Mouse (Mus musculus) frontal cortex, postnatal 36 days (tissue): Measurements from ENCODE around the gene Tmem14c.
A peak's percentile ranks its signal among the peaks of the same experiment; 100 is the strongest.
"Not testable (repeated sequence)": the region's sequence is repeated elsewhere in the genome, so short reads cannot be mapped to it uniquely, and the experiment has no call there.

Source experiments
- DNase-seq, 2 experiments: peaks; one replicate each; pipeline ENCODE4 v3.0.0; 2022; ENCODE audit warnings: low spot score in 2 of 2

Tmem14c gene

DNA sequence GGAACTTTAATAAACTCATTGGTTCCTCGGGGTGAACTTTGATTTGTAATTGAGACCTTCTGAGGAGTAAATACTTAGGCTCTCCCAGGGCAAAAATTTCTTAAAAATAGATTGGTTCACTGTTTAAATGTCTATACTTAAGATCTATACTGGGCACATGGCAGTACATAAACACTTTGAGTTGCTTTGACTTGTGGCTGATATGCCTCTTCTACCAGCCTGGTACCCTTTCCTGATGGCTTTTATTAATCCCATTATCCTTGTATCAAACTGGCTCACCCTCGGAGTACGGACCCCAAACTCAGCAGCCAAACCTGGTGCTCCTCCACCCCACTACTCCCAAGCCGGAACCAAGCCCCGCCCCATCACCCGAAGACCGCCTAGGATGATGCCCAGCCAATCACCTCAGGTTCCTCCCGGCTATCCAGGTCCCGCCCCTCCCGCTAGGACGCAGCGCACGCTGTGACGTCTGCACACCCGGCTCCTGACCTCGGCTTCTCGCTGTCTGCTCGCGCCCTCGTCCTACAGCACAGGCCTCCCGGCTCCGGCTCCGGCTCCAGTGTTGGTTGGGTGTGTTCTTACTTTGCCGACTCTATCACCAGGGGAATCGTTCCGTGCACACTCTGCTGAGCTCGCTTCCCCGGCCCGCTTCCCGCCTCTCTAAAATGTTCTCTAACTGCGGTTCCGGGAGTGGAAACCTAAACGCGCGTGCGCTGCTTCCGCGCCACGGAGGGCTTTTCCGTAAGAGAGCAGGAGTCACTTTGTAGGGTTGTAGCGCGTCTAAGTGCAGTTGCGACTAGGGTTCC lies at the start of gene Tmem14c:
TSS of gene Tmem14c (plus strand) at position 464 of the 806 bp plus-strand sequence.
- peak; percentile 93 to 94 for DNase-seq

- DNase-seq = no peak
Observed at GRCm38 (mm10) chr13:40967609-40968008, 48.5 kb upstream of the Tmem14c start.

DNA sequence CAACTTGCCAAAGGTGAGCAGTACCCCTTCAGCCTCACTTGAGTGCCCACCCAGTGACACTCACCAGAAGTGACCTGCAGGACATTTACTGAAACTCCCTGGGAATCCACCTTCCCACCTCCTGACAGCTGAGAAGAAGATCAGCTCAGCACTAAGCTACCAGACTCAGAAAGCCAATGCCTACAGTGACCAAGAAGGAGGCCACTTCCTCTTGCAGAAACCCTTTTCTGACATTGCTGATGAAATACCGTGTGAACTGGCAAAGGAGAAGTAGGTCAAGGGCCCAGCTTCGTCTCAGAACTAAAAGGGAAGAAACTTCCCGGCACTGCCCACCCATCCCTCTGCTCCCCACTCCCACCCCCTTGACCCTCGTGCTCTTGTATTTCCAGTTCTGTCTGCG lies 47.5 kb upstream of the Tmem14c start:
- DNase-seq = no peak

DNA sequence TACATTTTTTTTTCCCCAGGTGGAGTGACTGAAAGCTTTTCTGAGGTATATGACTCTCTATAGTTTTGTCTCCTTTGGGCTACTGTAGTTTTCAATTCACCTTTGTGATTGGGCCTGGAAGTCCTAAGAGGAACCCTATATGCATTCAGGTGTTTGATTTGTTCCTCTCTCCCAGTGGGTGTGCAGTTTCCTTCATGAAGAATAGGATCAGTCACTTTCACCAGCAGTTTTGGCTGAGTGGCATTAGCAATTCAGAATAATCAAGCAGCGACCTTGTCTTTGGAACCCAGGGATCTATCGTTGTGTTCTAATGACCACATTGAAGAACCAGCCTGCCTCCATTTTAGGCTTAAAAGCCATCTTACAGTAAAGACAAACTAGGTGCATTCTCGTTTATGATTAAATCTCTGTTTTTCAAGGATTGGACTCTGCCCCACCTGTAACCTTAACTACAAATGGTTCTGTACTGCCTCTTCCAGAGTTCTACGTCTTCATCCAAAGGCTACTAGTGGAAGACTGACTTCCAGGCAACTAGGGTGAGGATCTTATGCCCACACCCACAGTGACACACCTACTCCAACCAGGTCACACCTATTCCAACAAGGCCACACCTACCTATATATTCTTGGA lies 46.2 kb upstream of the Tmem14c start:
- no peak for DNase-seq

DNA sequence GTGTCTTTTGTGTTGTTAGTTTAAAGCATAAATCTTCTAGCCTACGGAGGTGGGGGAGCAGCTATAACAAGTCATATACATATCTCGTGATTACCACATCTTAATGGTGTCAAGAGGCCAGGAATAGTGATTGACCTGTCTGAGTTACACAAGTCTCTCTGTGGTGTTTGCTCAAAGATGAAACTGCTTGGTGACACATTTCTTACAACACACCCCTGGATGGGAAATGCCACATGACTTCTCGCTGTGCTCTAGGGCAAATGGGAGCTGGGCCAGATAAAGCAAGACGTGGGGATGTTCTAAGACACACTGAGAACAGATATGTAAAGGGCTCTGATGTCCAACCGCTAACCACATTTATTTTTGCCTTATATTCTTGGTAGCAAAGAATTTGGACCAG lies 44.8 kb upstream of the Tmem14c start:
- no peak for DNase-seq

GRCm38 (mm10) chr13:40971831-40972230 lies 44.3 kb upstream of the Tmem14c start:
- DNase-seq = no peak

DNA sequence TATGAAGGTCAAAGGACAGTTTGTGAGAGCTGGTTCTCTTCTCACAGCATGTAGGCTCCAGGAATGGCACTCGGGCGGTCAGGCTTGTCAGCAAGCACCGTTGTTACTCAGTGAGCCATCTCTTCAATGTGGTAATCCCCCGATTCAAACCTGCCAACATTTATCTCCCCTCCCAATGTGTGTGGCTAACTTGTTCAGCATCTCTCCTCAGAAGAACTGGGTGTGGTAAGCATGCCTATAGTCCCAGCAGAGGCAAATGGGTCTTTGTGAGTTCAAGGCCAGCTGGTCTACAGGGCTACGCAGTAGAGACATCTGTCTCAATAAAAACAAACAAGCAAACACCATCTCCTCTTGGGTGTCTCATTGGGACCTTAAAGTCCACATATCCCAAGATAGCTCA lies 43.1 kb upstream of the Tmem14c start:
- no peak for DNase-seq

GRCm38 (mm10) chr13:40977609-40978008 lies 38.5 kb upstream of the Tmem14c start:
- peak; percentile 18 to 31 for DNase-seq

- DNase-seq = no peak
Observed at GRCm38 (mm10) chr13:40978652-40979051, 37.4 kb upstream of the Tmem14c start.

DNA sequence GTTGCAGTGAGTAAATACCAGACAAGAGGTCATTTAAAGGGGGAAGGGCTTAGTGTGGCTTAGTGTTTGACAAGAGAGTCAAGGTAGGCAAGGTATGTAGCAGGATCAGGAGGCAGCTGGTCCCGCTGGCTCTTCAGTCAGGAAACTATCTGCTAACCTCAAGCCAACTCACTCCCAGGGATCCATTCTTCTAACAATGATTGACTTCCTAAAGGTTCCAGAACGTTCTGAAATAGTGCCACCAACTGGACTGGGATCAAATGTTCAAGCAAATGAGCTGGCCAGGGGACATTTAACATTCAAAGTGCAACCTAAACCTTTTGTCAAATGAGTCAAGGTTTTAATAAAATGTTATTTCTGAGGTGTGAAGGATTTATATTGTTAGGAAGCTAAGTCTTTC lies 36.8 kb upstream of the Tmem14c start:
- no peak for DNase-seq

DNA sequence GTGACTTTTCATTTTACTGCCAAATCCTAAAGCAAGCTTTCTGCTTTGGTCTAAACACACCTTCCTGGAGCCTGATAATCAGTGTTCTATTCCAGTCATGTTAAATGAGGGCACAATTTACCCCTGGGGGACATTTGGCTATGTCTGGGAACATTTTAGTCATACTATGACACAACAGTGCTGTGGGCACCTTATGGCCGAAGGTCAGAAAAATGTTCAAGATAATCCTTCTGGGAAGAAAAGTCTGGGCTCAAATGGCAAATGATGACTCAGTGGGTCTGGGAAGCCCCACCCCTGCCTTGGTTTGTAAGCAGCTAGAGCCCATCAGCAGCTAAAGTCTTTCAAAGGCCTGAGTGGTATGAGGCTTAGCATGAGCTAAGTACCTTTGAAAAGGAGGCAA lies 33.3 kb upstream of the Tmem14c start:
- no peak for DNase-seq

- no peak for DNase-seq
Observed at GRCm38 (mm10) chr13:40986081-40986480, 30.0 kb upstream of the Tmem14c start.

DNA sequence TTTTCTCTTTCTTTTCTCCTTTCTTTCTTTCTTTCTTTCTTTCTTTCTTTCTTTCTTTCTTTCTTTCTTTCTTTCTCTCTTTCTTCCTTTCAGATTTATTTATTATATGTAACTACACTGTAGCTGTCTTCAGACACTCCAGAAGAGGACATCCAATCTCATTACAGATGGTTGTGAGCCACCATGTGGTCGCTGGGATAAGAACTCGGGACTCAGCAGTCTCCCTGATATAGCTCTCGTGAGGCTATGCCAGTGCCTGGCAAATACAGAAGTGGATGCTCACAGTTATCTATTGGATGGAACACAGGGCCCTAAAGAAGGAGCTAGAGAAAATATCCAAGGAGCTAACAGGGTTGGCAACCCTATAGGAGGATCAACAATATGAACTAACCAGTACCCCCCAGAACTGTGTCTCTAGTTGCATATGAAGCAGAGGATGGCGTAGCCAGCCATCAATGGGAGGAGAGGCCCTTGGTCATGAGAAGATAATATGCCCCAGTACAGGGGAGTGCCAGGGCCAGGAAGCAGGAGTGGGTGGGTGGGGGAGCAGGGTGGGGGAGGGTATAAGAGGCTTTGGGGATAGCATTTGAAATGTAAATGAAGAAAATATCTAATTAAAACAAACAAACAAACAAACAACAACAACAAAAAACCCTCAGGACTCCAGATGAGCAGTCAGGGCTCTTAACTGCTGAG lies 28.3 kb upstream of the Tmem14c start:
- DNase-seq = not testable (repeated sequence)

GRCm38 (mm10) chr13:40988418-40988817 lies 27.7 kb upstream of the Tmem14c start:
- no peak for DNase-seq

DNA sequence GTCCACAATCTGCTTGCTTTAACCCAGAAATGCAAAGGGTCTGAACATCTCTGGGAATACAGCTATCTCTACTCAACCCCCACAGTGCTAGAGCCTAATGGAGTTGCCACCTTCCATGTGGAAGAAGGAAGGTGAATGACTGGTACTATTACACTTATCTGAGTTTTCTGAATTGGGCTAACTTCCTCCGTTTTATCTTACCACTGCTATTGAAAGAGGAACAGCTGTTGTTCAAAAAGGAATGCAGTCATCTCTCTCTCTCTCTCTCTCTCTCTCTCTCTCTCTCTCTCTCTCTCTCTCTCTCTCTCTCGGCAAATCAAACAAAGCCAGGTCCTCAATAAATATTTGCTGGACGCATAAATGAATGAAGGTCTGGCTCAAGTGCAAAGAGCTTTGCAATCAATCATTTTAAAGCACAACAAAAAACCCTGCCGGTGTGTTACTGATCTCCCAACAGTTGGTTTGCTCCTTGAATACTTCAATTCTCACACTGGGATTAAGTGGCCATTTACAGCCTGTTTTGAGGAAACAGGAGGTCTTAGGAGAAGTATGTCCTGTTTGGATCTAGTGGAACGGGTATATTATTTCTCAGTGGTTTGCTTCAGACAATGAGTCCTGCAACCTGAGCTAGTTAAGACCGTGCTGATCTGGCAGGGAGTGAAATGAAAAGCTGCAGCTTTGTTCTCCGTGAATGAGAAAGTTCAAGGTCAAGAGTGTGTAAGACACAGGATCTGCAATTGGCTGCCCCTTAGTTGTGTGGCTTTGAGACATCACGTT lies 21.4 kb upstream of the Tmem14c start:
- DNase-seq = no peak

GRCm38 (mm10) chr13:40998537-40998936 lies 17.6 kb upstream of the Tmem14c start:
- not testable (repeated sequence) for DNase-seq

DNA sequence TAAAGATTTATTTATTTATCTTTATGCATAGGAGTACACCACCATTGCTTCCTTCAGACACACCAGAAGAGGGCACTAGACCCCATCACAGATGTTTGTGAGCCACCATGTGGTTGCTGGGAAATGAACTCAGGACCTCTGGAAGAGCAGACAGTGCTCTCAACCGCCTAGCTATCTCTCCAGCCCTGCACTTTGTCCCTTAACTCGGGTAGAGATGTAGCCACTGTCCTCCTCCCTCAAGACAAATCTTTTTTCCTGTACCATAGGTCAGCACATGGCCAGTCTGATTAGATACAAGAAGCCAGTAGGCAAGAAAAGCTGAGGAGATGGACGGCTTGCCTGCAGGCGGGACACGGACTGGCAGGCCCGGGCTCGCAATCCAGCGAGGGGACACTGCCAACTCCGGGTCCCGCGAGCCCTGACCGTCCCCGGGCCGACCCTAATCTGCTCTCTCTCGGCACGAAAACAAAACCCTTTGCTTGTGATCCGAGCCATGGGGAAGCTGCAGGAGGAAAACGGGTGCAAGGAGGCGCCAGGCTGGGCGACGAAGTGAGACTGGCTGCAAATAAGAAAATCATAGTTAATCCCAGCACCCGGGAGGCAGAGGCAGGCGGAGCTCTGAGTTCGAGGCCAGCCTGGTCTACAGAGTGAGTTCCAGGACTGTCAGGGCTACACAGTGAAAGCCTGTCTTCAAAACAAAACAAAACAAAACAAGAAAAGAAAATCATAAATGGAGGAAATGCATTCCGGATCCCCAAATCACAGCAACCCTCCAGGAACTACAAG lies 15.8 kb upstream of the Tmem14c start:
- DNase-seq = peak; percentile 19 to 46

GRCm38 (mm10) chr13:41000926-41001639 lies 15.0 kb upstream of the Tmem14c start, which contains the start of gene Pak1ip1:
Pak1ip1 (plus strand) TSS chr13:41001023.
- peak; percentile 95 to 96 for DNase-seq

DNA sequence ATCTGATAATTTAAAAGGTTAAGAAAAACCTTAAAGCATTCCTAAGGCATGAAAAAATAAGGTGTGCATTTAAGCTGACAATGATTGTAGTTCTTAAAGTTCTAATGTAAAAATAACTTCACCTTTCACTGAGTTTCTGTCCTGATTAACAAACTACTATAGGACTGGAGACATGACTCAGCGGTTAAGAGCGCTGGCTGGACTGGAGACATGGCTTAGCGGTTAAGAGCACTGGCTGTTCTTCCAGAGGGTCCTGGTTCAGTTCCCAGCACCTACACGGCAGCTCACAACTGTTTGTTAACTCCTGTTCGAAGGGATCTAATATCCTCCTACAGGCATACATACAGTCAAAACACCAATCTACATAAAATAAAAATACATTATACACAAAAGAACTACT lies 14.1 kb upstream of the Tmem14c start:
- DNase-seq = no peak

DNA sequence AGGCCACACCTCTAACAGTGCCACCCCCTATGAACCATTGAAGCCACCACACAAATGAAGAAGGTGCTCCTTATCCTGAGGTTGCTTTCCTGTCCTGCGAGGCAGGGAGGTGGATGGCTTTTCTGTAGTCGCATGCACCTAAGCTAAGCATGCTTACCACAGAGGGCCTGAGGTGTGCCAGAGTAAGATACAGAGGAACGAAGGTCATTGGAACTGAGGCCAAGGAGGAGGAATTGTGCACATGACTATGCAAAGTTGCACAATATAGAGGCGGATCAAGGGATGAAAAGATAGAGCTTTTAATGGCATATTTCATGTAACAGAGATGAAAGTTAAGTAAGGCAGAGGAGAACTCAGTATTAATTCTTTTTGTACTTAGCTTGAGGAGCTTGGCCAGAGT lies 9.8 kb upstream of the Tmem14c start:
- DNase-seq = no peak
